Mouse (Mus musculus) kidney, adult 2 months (tissue): ENCODE data around the gene Nthl1.

Experiments used
- CTCF ChIP-seq: fragments of 200-500 bp; conservative IDR thresholded peaks from 2 replicates; pipeline ENCODE4 v1.5.1; 2011; ENCODE audit warnings: low read depth, mild to moderate bottlenecking, control low read depth, low read length, moderate library complexity, mixed read lengths; ENCODE audit not compliant: insufficient read depth, insufficient read length
- POLR2A ChIP-seq: fragments of 200-500 bp; IDR thresholded peaks from one replicate; pipeline ENCODE4 v1.6.1; 2011; ENCODE audit warnings: low read depth, low read length, control low read depth

GRCm38 (mm10) chr17:24583599-24584460 is 48.6 kb upstream of the Nthl1 start:
- TF ChIP-seq CTCF, result no peak
- no peak for TF ChIP-seq POLR2A
